Mouse (Mus musculus): ENCODE data around the gene Gm5142.

Gene Gm5142

DNA sequence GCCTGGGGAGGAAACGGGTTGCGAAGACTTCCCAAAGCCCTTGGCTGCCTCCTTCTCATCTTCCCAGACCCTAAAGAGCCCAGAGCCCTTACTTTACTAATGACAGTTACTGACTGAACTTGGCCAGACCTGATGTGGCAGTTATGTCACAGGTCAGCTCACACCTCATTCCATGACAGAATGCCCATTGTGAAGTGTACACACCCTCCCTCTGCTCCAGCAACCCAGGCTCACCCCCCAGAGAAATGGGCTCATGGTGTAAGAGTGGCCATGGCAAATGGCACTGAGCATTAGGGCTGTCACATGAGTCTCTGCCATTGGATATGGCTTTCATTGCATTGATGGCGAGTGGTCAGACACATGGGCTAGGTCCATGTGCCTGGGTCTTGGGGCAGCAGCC is at the start of gene Gm5142:
Gene Gm5142 (minus strand): TSS at position 101 of the 400 bp plus-strand sequence.
- in situ Hi-C loops (cut with MboI, MseI) = no loop called here

DNA sequence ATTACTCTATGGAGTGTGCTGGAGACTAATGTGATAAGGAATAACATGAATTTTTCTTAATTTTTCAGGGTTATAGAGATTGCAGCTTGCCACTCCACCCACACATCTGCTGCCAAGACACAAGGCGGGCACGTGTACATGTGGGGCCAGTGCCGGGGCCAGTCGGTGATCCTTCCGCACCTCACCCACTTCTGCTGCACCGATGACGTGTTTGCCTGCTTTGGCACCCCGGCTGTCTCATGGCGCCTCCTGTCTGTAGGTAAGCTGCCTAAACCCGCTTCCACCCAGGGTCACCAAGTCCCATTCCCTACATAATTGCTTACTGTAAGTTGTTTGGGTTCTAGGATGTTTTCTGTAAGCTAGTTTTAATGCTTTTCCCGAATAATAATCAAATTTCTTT is 47.7 kb upstream of the Gm5142 start:
- in situ Hi-C loops (cut with MboI, MseI) = no loop called here

DNA sequence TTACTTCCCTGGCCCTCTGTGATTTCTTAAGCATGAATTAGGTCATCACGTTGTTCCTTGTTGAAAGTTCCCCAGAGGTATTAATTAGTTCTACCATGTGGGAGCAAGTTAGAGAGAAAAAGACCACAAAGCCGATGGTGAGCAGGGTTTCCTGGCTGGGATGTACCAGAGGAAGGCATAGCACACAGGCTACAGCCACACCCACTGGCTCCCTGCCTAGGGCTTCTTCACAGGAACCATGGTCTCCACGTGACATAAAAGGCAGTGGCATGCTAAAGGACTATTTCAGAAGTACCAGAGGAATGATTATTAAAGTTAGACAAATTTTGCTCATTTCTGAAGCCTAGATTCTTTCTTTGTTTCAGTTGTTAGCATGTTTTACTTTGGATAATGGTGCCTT is 40.7 kb upstream of the Gm5142 start:
- in situ Hi-C loops (cut with MboI, MseI) = no loop called here

DNA sequence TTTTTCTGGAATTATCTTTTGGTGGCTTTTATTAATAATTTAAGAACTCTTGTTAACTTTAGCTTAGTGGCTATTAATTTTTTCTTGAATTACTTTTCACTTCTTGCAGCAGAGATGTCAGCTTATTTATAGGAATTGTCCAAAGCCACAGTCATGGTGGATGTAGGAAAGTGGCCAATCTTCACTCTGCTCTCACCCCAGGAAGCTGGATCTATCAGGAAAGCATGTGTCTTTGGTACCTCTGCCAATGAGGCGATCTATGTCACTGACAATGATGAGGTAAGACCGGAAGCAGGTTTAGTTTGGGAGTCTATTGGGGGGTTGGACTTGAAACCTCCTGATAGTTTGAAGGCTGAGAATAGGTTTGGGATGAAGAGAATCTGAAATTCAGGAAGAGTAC is 31.3 kb upstream of the Gm5142 start:
- in situ Hi-C loops (cut with MboI, MseI) = loop anchor here (10.0 kb wide), 2 partner anchors 235 to 1525 kb away; partner anchors contain the start of genes Cab39l (in 1 of the 2) and Setdb2 (in 1 of the 2)

DNA sequence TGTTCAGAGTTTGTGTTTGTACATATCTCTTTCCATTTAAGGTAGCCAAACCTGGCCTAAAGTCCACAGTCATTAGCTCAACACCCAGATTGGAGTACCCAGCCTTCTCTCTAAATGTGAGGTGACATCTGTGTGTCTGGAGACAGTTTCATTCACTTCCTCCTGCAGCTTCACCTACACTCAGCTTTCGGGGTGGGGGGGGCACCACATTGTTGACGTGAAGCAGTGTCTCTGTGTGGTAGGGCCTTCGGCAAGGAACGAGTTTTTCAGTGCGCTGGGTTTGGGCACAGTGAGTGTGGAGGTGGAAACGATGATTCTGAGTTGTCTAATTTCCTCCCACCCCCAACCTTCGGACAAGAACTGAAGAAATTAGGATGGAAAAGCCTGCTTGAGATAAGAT is 30.5 kb upstream of the Gm5142 start:
- in situ Hi-C loops (cut with MboI, MseI) = loop anchor here (10.0 kb wide), 2 partner anchors 236 to 1526 kb away; partner anchors contain the start of genes Cab39l (in 1 of the 2) and Setdb2 (in 1 of the 2)

DNA sequence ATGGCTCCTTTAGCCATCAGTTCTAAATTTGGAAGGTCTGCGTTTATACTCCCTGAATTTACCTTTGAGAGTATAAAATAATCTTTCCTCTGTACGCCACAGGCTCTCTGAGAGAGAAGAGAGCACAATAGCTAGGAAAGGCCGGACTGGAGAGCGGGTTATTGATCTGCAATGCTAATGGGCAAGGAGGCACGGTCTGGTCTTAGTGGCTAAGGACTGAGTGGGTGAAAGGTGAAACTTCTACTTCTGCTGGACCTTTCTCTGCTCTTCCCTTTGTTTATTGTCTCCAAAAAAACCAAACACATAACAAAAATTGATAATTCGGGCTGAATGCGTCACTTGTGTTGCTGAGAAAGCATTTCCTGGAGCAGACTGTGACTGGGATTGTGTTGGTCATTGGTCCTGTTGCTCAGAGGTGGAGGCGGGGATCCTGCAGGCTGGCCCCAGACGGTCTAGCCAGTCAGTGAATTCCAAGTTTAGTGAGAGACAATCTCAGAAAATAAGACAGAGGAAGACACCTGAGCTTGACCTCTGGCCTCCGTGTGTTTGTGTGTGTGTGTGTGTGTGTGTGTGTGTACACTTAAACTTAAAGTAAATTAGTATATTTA is 27.5 kb upstream of the Gm5142 start:
- in situ Hi-C loops (cut with MboI, MseI) = loop anchor here (10.0 kb wide), 2 partner anchors 239 to 1529 kb away; partner anchors contain the start of genes Cab39l (in 1 of the 2) and Setdb2 (in 1 of the 2)

DNA sequence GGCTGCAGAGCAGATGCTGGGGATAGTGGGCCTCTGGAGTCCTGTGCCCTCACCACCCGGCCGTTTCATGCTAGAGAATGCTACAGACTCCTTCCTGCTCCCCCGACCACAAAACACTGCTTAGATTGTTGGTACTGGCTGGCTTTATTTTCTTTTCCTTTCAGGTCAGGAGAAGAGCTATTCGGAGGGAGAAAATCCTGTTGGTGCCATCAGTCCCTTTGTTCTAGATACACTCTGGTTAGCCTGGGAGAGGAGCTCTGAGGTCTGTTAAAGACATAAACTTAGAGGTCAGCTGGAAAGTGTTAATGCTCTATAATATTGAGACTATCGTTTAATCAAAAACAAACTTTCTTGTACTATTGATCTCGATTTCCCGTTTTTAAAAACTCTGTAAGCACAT is 26.9 kb upstream of the Gm5142 start:
- in situ Hi-C loops (cut with MboI, MseI) = loop anchor here (10.0 kb wide), 2 partner anchors 239 to 1529 kb away; partner anchors contain the start of genes Cab39l (in 1 of the 2) and Setdb2 (in 1 of the 2)

DNA sequence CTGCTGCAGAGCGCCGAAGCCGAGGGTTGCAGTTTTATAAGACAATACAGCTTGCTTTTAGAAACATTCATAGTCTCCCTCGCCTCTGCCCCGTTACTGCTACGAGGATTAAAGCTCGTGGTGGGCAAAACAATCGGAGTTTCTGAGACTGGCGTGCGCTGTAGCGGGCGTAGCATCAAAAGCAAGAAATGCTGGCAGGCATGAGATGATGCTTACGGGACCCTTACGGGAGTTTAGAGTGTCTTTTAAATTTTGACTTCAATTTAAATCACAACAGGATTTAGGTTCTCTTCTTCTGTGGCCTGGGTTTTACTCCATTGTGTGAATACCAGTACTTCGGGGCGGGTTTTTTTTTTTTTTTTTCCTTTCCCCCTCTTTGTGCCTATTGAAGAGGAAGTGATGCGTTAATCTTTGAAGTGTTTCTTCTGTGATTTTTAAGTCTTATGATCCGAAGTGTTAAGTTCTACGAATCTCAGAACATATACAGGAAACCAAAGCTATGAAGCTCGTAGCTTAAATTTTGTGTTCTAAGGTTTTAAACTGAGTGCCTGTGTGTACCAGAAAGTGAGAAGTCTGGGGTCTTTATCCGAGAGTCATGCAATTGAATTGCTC is 23.2 kb upstream of the Gm5142 start:
- in situ Hi-C loops (cut with MboI, MseI) = loop anchor here (10.0 kb wide), 2 partner anchors 243 to 1533 kb away; partner anchors contain the start of genes Cab39l (in 1 of the 2) and Setdb2 (in 1 of the 2)

DNA sequence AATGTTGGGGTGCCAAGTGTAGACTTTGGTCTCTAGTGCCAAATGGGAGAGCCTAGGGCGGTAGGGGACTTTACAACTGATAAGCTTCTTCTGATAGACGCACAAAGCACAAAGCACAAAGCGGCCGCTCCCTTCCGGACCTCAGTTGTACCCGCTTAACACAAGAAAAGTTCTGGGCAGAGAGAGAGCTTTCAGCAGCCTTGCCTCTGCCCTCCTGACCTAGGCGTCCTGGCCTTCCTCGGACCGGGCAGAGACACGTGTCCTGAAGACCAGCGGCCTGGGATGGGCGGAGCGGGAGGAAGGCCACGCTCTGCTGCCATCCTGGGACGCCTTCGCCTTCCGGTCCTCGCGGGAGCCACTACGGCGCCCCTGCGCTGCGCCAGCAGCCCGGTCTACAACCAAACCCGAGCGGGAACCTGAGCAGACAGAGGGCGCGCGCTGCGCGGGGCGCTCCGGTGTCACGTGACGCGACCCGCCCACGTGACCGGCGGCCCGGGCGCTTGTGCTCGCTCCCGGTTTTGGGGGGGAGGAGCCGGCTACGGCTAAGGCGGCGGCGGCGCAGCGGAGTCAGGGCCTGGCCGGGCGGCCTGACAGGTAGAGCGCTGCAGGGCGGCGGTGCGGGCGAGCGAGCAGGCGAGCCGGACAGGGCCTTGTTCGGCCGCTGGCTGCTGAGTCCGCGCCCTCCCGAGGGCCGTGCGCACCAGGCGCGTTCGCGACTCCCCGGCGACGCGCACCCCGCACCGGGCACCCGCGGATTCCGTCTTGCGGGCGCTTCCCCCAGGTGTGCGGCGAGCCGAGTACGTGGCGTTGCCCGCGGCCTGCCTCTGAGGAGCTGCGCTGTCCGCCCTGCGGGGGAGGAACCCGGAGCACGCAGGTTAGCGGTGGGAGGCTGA is 22.4 kb upstream of the Gm5142 start, which contains the start of gene Rcbtb1:
Gene Rcbtb1 (plus strand): TSS at position 499 of the 893 bp plus-strand sequence.
- in situ Hi-C loops (cut with MboI, MseI) = loop anchor here (10.0 kb wide), 2 partner anchors 244 to 1534 kb away; partner anchors contain the start of genes Cab39l (in 1 of the 2) and Setdb2 (in 1 of the 2)

DNA sequence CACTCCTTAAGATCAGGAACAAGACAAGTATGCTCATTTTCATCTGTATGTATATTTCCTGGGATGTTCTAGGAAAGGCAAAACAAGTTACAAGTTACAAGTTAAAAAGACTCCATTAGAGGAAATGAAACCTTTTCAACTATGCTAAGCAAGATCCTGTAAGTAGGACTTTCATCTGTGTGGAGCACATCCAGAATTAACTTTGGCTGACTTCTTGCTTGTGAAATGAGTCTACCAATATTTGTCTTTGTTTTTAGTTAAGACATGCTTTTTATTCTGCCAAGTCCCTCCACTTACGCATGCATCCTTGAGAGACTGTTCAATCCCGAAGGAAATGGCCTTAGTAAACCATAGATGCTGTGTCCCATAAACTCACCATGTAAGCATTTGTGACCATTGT is 7.6 kb upstream of the Gm5142 start:
- in situ Hi-C loops (cut with MboI, MseI) = no loop called here

DNA sequence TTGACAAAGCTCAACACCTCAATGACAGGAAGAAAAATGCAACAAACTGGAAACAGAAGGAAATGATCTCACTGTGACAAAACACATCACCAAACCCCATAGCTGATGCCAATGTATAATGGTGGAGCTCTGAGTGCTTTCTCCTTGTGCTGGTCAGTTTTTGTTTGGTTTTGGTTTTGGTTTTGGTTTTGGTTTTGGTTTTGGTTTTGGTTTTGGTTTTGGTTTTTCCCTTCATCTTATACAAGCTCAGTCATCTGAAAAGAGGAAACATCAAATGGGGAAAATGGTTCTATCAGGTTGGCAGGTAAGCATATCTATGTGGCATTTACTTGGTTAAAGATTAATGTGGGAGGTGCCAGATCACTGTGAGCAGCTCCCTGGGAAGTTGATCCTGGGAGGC is 7.0 kb upstream of the Gm5142 start:
- in situ Hi-C loops (cut with MboI, MseI) = no loop called here

DNA sequence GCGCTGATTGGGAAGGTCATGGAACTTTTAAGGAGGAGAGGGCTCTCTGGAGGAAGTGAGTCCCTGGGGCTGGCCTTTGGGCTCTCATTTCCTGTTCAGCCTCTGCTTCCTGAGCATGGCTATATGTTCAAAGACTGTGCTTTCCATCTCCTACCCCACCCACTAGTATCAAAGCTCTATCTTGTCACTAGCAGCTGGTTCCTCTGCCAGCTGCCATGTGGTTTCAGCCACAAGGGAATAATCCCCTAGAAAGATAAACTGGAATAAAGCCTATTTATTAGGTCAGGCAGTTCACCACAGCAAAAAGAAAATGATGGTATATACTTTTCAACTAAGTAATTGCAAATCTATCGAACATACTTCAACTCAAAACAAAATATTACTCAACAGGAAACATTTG is 4.2 kb upstream of the Gm5142 start:
- in situ Hi-C loops (cut with MboI, MseI) = no loop called here

DNA sequence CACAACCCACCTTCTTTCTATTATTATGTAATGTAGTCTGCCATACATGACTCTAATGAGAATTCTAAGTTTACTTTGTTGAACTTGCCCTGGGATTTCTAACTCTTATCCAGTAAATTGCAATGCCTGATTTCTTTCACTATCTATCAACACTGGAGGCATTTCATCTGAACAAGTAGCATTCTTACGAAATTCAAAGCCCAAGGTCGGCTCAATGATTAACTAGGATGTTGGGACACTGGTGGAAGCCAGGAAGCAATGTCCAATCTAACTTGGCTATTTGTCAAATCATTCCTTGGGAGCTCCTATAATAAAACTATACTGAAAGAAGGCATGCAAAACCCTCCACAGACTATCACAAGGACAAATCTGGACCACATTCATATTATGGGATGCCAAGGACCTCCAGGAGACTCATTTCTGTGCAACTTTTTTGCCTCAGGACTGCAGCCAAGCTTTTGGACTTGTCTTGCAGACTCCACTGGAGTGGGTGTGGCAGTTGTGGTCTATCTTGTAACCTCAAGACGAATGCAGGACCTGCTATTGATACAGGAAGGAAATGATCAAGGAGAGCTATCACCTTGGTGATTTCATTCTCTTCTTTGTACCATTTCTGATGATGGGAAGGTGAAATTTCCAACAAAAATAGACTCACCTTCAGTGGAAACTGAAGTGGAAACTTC is 21.4 kb downstream of the Gm5142 start:
- in situ Hi-C loops (cut with MboI, MseI) = no loop called here

DNA sequence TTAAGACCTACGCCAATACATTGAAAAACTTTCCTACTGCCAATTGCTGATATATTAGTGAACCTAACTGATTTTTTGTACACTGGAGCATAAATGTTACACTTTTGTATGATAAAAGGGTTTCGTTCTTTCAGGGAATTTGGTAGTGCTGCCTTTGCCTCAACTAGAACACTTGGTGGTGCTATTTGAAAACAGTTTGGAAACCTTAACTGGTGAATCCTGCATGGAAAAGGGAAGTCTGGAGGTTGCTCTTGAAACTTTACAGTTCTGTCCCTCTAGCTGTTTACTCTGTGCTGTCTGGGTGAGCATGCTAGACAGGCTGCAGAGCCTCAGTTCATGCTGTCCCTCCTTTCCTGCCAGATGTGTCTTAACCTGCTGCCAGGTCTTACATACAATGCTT is 23.0 kb downstream of the Gm5142 start:
- in situ Hi-C loops (cut with MboI, MseI) = no loop called here

DNA sequence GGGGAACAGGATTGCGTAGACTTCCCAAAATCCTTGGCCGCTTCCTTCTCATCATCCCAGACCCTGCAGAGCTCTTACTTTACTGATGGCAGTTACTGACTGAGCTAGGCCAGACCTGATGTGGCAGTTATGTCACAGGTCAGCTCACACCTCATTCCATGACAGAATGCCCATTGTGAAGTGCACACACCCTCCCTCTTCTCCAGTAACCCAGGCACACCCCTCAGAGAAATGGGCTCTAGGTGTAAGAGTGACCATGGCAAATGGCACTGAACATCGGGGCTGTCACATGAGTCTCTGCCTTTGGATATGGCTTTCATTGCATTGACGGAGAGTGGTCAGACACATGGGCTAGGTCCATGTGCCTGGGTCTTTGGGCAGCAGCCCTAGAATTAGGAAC is 35.8 kb downstream of the Gm5142 start, which contains the start of gene 1700129C05Rik:
Gene 1700129C05Rik (minus strand): TSS at position 101 of the 400 bp plus-strand sequence.
- in situ Hi-C loops (cut with MboI, MseI) = no loop called here

DNA sequence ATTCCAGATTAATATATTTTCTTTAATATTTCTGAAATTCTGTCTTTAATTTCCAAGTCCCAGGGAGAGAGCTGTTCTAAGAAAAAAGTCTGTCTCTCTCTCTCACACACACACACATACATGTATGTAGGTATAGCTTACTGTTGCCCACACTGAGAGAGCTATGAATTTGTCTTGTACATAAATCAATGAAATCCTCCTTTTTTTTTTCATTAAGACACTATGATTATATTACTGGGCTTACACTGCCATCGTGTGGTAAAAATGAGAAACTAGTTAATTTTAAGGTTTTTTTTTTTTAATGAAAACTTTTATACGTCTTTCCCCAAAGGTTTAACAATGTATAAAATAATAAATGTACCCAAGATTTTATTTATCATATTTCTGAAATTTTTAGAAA is 64.3 kb downstream of the Gm5142 start:
- in situ Hi-C loops (cut with MboI, MseI) = loop anchor here (5.0 to 25.0 kb wide), 5 partner anchors 1067 to 1729 kb away; no protein-coding TSS in a partner anchor

All from T-helper 17 cell (primary cell).